Mouse (Mus musculus) lung, postnatal 10 days (tissue): Measurements from ENCODE around the gene Hspa1b.

Source experiments
- DNase-seq: peaks from one replicate; pipeline ENCODE4 v3.0.0; 2021

Hspa1b gene

DNA sequence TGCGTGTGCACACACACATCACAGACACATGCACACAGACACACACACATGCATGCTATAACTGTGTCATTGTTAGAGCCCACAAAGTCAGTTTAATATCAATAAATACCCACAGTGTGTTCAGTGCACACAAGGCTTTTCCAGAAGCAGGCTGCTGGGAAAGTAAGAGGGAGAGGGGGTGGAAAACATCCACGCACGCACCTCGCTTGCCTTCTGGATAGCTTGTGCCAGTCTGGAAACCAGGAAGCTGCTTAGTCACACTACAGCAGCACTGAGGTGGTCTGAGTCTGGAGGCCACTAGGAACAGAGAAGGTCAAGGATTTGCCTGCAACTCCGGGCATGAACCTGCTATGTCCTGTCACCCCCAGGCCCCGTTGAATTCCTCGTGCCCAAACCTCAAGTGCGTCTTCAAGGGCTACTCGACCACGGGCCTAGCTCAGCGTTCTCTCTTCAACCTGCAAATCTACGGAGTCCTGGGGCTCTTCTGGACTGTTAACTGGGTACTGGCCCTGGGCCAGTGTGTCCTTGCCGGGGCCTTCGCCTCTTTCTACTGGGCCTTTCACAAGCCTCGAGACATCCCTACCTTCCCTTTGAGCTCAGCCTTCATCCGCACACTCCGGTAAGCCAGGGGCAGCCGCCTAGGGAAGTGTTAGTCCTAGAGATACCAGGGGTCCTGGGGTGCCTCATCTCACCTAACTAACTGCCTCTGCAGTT, 31.6 kb downstream of the Hspa1b start:
- DNase-seq = peak; percentile 43

DNA sequence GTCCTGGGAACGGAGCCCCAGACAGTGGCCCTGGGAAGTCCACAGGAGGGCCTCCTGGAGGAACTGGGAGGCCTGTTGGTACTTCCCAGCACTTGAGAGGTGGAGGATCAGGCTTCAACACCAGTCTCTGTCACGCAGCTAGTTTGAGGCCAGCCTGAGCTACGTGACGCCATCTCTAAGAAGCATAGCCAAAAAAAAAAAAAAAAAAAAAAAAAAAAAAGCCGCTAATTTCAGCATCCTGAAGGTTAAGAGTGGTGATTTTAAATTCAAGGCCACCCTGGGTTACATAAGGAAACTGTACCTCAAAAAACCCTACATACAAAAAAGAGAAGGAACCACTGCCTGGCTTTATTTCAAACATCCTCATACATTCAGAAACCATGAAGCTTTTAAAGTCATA, 34.8 kb downstream of the Hspa1b start:
- DNase-seq = no peak

DNA sequence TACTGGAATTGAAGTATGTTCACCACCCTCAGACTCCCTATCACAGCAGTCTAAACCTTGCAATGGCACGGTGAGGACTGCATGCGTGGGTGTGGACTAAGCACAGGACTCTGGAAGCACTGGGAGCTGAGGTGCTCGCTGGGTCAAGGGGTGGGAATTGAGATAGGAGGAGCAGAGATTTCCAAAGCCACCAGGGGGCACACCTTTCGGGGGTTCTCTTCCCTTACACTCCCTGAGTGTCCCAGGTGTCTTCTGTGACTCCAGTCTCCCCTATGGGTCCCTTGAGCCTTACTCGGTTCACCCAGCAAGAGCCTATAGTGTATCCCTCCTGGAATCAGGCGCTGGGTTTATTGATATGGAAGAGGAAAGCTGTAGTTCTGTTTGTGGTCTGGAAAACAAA, 36.1 kb downstream of the Hspa1b start:
- no peak for DNase-seq

DNA sequence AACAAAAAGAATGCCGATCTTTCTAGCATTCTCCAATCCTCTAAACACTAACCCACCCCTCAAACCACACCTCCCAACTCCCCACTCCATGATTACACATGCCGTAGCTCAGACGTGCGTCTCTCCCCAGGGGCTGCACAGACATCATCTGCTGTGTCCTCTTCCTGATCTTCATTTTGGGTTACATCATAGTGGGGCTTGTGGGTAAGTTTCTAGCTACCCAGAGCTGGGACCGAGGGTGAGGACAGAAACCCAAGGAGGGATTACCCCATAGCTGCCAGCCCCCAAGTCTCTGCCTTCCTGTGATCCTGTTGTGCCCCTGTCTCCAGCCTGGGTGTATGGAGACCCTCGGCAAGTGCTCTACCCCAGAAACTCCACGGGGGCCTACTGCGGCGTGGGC, 41.9 kb downstream of the Hspa1b start:
- no peak for DNase-seq

DNA sequence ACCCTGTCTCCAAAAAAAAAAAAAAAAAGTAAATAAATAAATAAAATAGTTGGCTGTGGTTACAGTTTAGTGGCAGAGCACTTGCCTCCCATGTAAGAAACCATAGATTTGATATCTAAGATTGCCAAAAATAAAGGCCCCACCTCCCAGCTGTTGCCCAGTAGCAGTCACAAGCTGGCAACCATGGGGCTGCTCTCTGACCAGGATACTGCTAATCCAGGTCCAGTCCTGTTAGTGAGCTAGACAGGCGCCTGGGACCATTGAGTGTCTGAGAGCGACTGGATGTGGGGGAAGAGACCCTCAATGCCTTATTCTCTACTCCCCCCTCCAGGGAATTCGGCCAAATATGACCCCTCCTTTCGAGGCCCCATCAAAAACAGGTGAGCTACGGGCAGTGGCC, 42.7 kb downstream of the Hspa1b start:
- no peak for DNase-seq

DNA sequence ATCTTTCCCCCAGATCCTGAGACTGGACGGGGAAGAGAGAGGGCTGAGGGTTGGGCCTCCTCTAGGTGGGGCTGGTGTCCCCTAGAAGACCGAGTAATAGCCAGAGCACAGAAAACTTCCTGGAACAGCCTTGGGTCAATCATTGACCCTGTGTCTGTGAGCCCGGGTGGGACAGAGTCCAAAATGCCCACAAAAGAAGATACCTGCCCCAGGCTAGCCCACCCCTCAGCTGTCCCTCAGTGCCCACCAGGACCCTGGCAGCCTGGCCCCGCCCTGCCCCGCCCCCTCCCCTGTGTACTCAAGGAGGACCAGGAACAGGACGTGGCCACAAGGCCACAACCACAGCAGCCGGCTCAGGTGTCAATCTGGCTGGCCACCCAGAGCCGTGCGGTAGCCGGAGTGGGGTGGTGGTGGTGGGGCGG, 43.6 kb downstream of the Hspa1b start:
- DNase-seq = peak; percentile 67

DNA sequence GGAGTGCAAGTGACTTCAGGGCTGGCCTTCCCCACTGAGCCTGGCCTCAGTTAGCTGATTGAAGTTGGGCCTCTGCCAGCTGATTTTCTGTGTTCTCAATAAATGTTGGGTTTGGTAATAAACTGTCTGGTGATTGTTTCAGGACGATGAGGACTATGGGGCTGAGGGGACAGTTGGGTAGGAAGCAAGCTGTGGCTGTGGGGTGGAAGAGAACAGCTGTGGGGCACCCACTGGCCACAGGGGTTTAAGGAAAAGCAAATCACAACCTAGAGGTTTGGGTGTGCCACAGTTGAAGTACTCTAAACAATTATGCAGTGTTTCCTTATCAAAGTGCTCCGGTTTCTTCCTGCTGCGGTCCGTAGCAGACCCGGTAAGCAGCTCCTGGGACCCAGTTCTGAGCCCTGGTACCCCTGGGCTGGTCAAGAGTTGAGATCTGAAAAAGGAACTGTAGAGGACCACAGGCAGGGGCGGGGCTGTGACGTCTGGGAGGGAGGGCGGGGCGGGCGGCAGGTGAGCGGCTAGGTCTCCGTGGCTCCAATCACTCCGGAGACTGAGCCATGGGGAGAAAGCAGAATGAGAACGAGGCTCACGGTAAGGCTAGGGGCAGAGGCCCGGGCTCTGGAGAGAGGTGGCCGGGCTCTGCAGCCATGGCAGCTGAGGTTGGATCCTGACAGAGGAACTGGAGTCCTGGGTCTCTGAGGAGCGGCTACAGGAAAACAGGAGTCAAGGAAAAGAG, 44.9 kb downstream of the Hspa1b start, which contains the start of gene Slc44a4:
Gene Slc44a4 (plus strand): TSS at position 537 of the 736 bp plus-strand sequence.
- DNase-seq = no peak

DNA sequence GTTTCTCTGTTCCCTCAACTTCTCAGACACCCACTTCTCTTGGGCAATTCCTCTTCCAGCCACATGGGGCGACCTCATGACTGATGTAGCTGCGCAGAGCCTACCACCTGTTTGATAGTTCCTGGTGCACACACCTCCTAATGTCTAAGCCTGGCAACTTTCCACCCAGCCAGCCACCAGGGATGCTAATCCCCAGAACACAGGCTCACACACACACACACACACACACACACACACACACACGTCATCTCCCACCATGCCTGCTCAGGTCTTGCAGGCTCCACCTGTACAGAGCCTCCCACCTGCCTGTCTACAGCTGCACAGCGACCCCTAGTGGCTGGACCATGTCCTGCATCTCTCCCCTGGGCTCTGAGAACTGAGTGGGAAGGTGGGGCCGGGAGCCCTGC, 47.1 kb downstream of the Hspa1b start:
- DNase-seq = peak; percentile 87

DNA sequence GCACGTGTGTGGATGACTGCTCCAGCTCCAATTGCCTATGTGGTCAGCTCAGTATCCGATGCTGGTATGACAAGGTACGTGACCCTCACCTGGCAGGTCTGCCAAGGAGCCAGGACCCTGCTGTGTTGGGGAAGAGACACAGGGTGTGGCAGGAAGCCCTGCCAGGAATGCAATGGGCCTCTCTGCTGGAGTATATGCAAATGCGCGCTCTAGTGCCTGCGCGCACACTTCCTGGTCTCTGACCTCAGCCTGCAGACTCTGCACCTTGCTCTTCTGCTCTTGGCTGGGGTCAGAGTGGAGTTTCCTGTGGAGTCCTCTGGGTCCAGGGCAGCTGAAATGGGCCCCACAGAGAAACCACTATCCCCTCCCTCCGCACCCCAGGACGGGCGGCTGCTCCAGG, 48.1 kb downstream of the Hspa1b start:
- DNase-seq = no peak
